ENCODE assay signal across 8 mouse cellular contexts in genomic region chr9:44234479-44235427, GRCm38 (mm10). TPM values are rescaled to one million over a fixed set of nuclear protein-coding genes. Genes with fewer than 3 reads are reported as not detected.
DNase-seq lines count a peak whose midpoint lies in the region; ATAC-seq and TF ChIP-seq lines count a peak whose summit lies in the region.

No protein-coding gene starts in this region.

- H3K9ac ChIP-seq in heart, embryonic 13.5 days = peak overlapping the region; percentile 69

- peak; percentile 71 to 74 for DNase-seq in B cell, adult 2 months
- DNase-seq in ZHBTc4 (ENCODE audit: low read depth, low spot score) = peak; percentile 74
- peak; percentile 44 for DNase-seq in embryonic facial prominence, embryonic 10.5 days (ENCODE audit: low spot score)
- peak; percentile 66 to 78 for DNase-seq in kidney, postnatal 25 days
- no peak for DNase-seq in frontal cortex, postnatal 14 days (ENCODE audit: low spot score in 2 of 2)

- WGBS in embryonic facial prominence, embryonic 10.5 days = 28% methylated on average over 19 of the region's 19 CpGs
- 20% methylated on average over 19 of the region's 19 CpGs for WGBS in heart, embryonic 13.5 days
- 2% methylated on average over 16 of the region's 19 CpGs for WGBS in macrophage (ENCODE audit: missing documents)
- 14% methylated on average over 19 of the region's 19 CpGs for WGBS in small intestine, adult 2 months

- no peaks in the 10 kb centered on the region for H3K9me3 ChIP-seq in embryonic facial prominence, embryonic 10.5 days
- H3K9me3 ChIP-seq in heart, embryonic 13.5 days = no peaks in the 10 kb centered on the region

- ATAC-seq in heart, embryonic 13.5 days (ENCODE audit: extremely low read depth, insufficient number of reproducible peaks, low FRiP score, low TSS enrichment) = no peak

- peak overlapping the region; percentile 93 for H3K4me3 ChIP-seq in embryonic facial prominence, embryonic 10.5 days
- H3K4me3 ChIP-seq in heart, embryonic 13.5 days = peak overlapping the region; percentile 94
- H3K4me3 ChIP-seq in macrophage (ENCODE audit: inconsistent target) = peak overlapping the region; percentile 34
- H3K4me3 ChIP-seq in small intestine, adult 2 months (ENCODE audit: low read depth, low read length) = peak overlapping the region; percentile 93

- no peaks in the 10 kb centered on the region for H3K36me3 ChIP-seq in embryonic facial prominence, embryonic 10.5 days (replicated peaks)
- H3K36me3 ChIP-seq in heart, embryonic 13.5 days = no peaks in the 10 kb centered on the region
- no peaks in the 10 kb centered on the region for H3K36me3 ChIP-seq in macrophage (ENCODE audit: inconsistent target)
- no peaks in the 10 kb centered on the region for H3K36me3 ChIP-seq in small intestine, adult 2 months (ENCODE audit: control insufficient read depth, insufficient read depth, low read length)

- TF ChIP-seq CTCF in small intestine, adult 2 months (IDR thresholded peaks at IDR 0.05; ENCODE audit: extremely low read depth, insufficient read length, insufficient replicate concordance, low read depth, low read length) = no peak

- no peaks in the 10 kb centered on the region for H3K27me3 ChIP-seq in embryonic facial prominence, embryonic 10.5 days (replicated peaks; ENCODE audit: low read depth, poor library complexity, severe bottlenecking)
- no peaks in the 10 kb centered on the region for H3K27me3 ChIP-seq in heart, embryonic 13.5 days (replicated peaks)
- no peaks in the 10 kb centered on the region for H3K27me3 ChIP-seq in small intestine, adult 2 months (ENCODE audit: control insufficient read depth, insufficient read depth, low read length)

- peaks cover 40% of the 10 kb centered on the region for H3K4me1 ChIP-seq in embryonic facial prominence, embryonic 10.5 days
- peaks cover 31% of the 10 kb centered on the region for H3K4me1 ChIP-seq in heart, embryonic 13.5 days
- peaks cover 15% of the 10 kb centered on the region; the same call in 1 of the 2 replicates for H3K4me1 ChIP-seq in small intestine, adult 2 months (ENCODE audit: control insufficient read depth, insufficient read depth, insufficient read length, low read length)

- peaks cover 36% of the 10 kb centered on the region for H3K79me2 ChIP-seq in macrophage (ENCODE audit: inconsistent target)

- peak overlapping the region; percentile 97 for H3K27ac ChIP-seq in embryonic facial prominence, embryonic 10.5 days (replicated peaks)
- peak overlapping the region; percentile 75 for H3K27ac ChIP-seq in heart, embryonic 13.5 days (replicated peaks)
- H3K27ac ChIP-seq in macrophage = peak overlapping the region; percentile 95
- peak overlapping the region; percentile 74 for H3K27ac ChIP-seq in small intestine, adult 2 months (ENCODE audit: insufficient read depth, low read depth, low read length)

- peak overlapping the region; percentile 84 for H3K4me2 ChIP-seq in heart, embryonic 13.5 days

- no peak for TF ChIP-seq POLR2A in small intestine, adult 2 months (IDR thresholded peaks at IDR 0.05; ENCODE audit: low read depth, low read length)

RNA-seq across cellular contexts. Expression of gene Cbl, which starts 0.9 kb away (rescaled TPM):
- polyA plus RNA-seq in embryonic facial prominence, embryonic 10.5 days (2016; fragmentation: Nextera tagmentation; extraction: Ambion mirVana) = 25.4 and 25.5 TPM in 2 replicates
- 10.4 and 11.9 TPM in 2 replicates for polyA plus RNA-seq in heart, embryonic 13.5 days (2015; fragmentation: Nextera tagmentation; extraction: Ambion mirVana)
- 100 to 1,000 TPM in 25 of 26 experiments, 10 to 100 TPM in 1; 75.2 to 374 (median 276) TPM for total RNA-seq in macrophage (2018; cell fraction: chromatin; rRNA removed)
- total RNA-seq in macrophage (2018; cell fraction: cytosol; rRNA removed) = 100 to 1,000 TPM in 11 of 26 experiments, 10 to 100 TPM in 15; 77.0 to 120 (median 98.9) TPM
- total RNA-seq in macrophage (2018; cell fraction: nucleus; rRNA removed) = 100 to 1,000 TPM; 148 to 240 (median 196) TPM
- 37.9 to 51.2 TPM (median 42.7 TPM) in 3 replicates for polyA plus RNA-seq in macrophage (2018)
- 2.9 and 6.9 TPM in 2 replicates for polyA plus RNA-seq in small intestine, adult 2 months (2012; rRNA removed)

RNA-seq across cellular contexts. Expression of gene Ccdc153, which starts 5.7 kb away (rescaled TPM):
- not detected in 2 replicates for polyA plus RNA-seq in embryonic facial prominence, embryonic 10.5 days (2016; fragmentation: Nextera tagmentation; extraction: Ambion mirVana)
- polyA plus RNA-seq in heart, embryonic 13.5 days (2015; fragmentation: Nextera tagmentation; extraction: Ambion mirVana) = not detected in 2 replicates
- not detected for total RNA-seq in macrophage (2018; cell fraction: chromatin; rRNA removed)
- total RNA-seq in macrophage (2018; cell fraction: cytosol; rRNA removed) = not detected
- not detected for total RNA-seq in macrophage (2018; cell fraction: nucleus; rRNA removed)
- not detected in 3 replicates for polyA plus RNA-seq in macrophage (2018)
- not detected in 2 replicates for polyA plus RNA-seq in small intestine, adult 2 months (2012; rRNA removed)

RNA-seq across cellular contexts. Expression of gene Pdzd3, which starts 16.5 kb away (rescaled TPM):
- polyA plus RNA-seq in embryonic facial prominence, embryonic 10.5 days (2016; fragmentation: Nextera tagmentation; extraction: Ambion mirVana) = 0.09 TPM in 1 of 2 replicates, not detected in the other
- 0.12 TPM in 1 of 2 replicates, not detected in the other for polyA plus RNA-seq in heart, embryonic 13.5 days (2015; fragmentation: Nextera tagmentation; extraction: Ambion mirVana)
- total RNA-seq in macrophage (2018; cell fraction: chromatin; rRNA removed) = 1 to 10 TPM in 1 of 26 experiments, under 1 TPM in 3, not detected in 22; 0.30 to 1.3 (median 0.36) TPM
- total RNA-seq in macrophage (2018; cell fraction: cytosol; rRNA removed) = under 1 TPM in 2 of 26 experiments, not detected in 24; 0.09 to 0.19 TPM
- total RNA-seq in macrophage (2018; cell fraction: nucleus; rRNA removed) = under 1 TPM in 4 of 26 experiments, not detected in 22; 0.22 to 0.30 (median 0.27) TPM
- not detected in 3 replicates for polyA plus RNA-seq in macrophage (2018)
- 9.9 and 23.6 TPM in 2 replicates for polyA plus RNA-seq in small intestine, adult 2 months (2012; rRNA removed)

RNA-seq across cellular contexts. Expression of gene Nlrx1, which starts 33.6 kb away (rescaled TPM):
- polyA plus RNA-seq in embryonic facial prominence, embryonic 10.5 days (2016; fragmentation: Nextera tagmentation; extraction: Ambion mirVana) = 1.9 and 2.4 TPM in 2 replicates
- 5.6 and 5.9 TPM in 2 replicates for polyA plus RNA-seq in heart, embryonic 13.5 days (2015; fragmentation: Nextera tagmentation; extraction: Ambion mirVana)
- total RNA-seq in macrophage (2018; cell fraction: chromatin; rRNA removed) = 10 to 100 TPM in 11 of 26 experiments, 1 to 10 TPM in 15; 1.5 to 18.3 (median 9.0) TPM
- total RNA-seq in macrophage (2018; cell fraction: cytosol; rRNA removed) = 10 to 100 TPM in 15 of 26 experiments, 1 to 10 TPM in 11; 3.6 to 17.9 (median 11.1) TPM
- 10 to 100 TPM in 13 of 26 experiments, 1 to 10 TPM in 13; 2.4 to 20.7 (median 10.1) TPM for total RNA-seq in macrophage (2018; cell fraction: nucleus; rRNA removed)
- 3.3 to 8.7 TPM (median 6.8 TPM) in 3 replicates for polyA plus RNA-seq in macrophage (2018)
- 3.1 and 7.5 TPM in 2 replicates for polyA plus RNA-seq in small intestine, adult 2 months (2012; rRNA removed)

RNA-seq across cellular contexts. Expression of gene Abcg4, which starts 53.7 kb away (rescaled TPM):
- polyA plus RNA-seq in embryonic facial prominence, embryonic 10.5 days (2016; fragmentation: Nextera tagmentation; extraction: Ambion mirVana) = 2.6 and 3.1 TPM in 2 replicates
- polyA plus RNA-seq in heart, embryonic 13.5 days (2015; fragmentation: Nextera tagmentation; extraction: Ambion mirVana) = 2.1 and 3.5 TPM in 2 replicates
- 1 to 10 TPM in 5 of 26 experiments, under 1 TPM in 11, not detected in 10; 0.22 to 2.5 (median 0.71) TPM for total RNA-seq in macrophage (2018; cell fraction: chromatin; rRNA removed)
- total RNA-seq in macrophage (2018; cell fraction: cytosol; rRNA removed) = under 1 TPM in 4 of 26 experiments, not detected in 22; 0.05 to 0.19 (median 0.08) TPM
- total RNA-seq in macrophage (2018; cell fraction: nucleus; rRNA removed) = 1 to 10 TPM in 3 of 26 experiments, under 1 TPM in 12, not detected in 11; 0.24 to 1.6 (median 0.67) TPM
- not detected in 3 replicates for polyA plus RNA-seq in macrophage (2018)
- 1.3 and 2.0 TPM in 2 replicates for polyA plus RNA-seq in small intestine, adult 2 months (2012; rRNA removed)

Comparison
In these comparisons a context has a peak if more than half of its experiments do, and no peak if none do; other contexts are left out.
1. DNase-seq: peak in B cell, adult 2 months (2 of 2), ZHBTc4 (single experiment), embryonic facial prominence, embryonic 10.5 days (single experiment) and kidney, postnatal 25 days (2 of 2); none in frontal cortex, postnatal 14 days (0 of 2).
2. H3K4me3 ChIP-seq: peak in every context shown above with its lines; median percentile 94 in heart, embryonic 13.5 days; 93 in embryonic facial prominence, embryonic 10.5 days; 93 in small intestine, adult 2 months; 34 in macrophage.
3. Peak in every context shown above with its lines, with median percentiles within 50 percentile points of each other: H3K27ac ChIP-seq.